Mouse (Mus musculus) heart, adult 2 months (tissue): ENCODE data around the gene Tesk1.

Source experiments
- EP300 ChIP-seq: fragments of 200-500 bp; IDR thresholded peaks from 2 replicates; pipeline ENCODE4 v1.6.1; 2011; ENCODE audit warnings: low read depth, low read length, control low read depth; ENCODE audit not compliant: insufficient read depth
- POLR2A ChIP-seq: fragments of 200-500 bp; IDR thresholded peaks from 2 replicates; pipeline ENCODE4 v1.6.1; 2011; ENCODE audit warnings: mild to moderate bottlenecking, low read depth, low read length, control low read depth; ENCODE audit not compliant: insufficient read depth

GRCm38 (mm10) chr4:43442456-43443361 lies 970 bp downstream of the Tesk1 start:
- TF ChIP-seq EP300 (no peak), POLR2A (no peak)
